Mouse (Mus musculus) ES-E14 (cell line): Measurements from ENCODE around the gene Lhcgr.

ENCODE experiments used
- CHD2 ChIP-seq: IDR thresholded peaks from 2 replicates; pipeline ENCODE4 v1.6.1; 2014; ENCODE audit warnings: mild to moderate bottlenecking, low read depth, low read length, inconsistent platforms
- MAFK ChIP-seq: IDR thresholded peaks from 2 replicates; pipeline ENCODE4 v1.6.1; 2014; ENCODE audit warnings: mild to moderate bottlenecking, low read depth, low read length, inconsistent platforms; ENCODE audit not compliant: insufficient read depth

GRCm38 (mm10) chr17:88702345-88702744 lies 89.4 kb downstream of the Lhcgr start:
- TF ChIP-seq CHD2 (no peak), MAFK (no peak)
